Mouse (Mus musculus) monocyte, adult 2 months (primary cell): ENCODE measurements around the gene Arrdc2.

Experiments used
- DNase-seq, 2 experiments: peaks; one replicate each; pipeline ENCODE4 v3.0.0; 2022; ENCODE audit warnings: low spot score in 2 of 2, low read depth in 1 of 2

Gene Arrdc2

DNA sequence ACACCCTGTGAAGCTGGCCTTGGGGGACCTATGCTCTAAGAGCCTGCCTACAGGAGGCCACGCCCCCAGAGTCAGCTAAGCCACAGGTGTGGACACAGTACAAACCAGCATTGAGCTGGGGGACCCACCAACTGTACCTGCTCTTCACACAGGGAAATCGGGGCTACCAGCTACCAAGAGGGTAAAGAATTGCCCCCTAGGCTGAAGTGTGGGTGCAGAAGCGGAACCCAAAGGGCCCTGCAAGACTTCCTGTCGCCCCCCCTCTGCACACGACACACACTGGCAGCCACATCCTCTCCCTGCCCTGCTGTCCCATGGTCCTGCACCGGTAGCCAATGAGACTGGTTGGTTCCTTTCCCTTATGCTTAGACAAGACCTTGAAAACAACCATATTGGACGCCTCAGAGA is 48.2 kb downstream of the Arrdc2 start:
- DNase-seq = peak in 1 of 2 experiments; percentile 64

DNA sequence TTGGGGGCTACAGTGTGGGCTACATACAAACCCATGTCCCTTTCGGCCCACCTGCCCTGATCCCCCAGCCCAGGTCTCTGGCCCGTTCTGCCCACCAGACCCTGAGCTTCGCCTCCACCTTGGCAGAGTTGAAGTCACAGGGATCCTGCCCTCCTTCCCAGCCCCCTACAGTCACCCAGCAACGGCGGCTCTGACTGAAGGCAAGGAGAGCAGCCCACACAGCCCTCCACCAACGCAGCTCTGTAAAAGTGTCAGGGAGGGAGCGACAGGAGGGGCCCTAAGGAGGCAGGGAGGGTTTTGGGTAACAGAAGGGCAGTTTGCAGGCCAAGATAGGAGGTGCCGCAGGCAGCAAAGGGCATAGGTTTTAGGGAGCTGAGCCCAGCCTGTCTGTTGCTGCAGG is 48.7 kb downstream of the Arrdc2 start:
- no peak for DNase-seq

DNA sequence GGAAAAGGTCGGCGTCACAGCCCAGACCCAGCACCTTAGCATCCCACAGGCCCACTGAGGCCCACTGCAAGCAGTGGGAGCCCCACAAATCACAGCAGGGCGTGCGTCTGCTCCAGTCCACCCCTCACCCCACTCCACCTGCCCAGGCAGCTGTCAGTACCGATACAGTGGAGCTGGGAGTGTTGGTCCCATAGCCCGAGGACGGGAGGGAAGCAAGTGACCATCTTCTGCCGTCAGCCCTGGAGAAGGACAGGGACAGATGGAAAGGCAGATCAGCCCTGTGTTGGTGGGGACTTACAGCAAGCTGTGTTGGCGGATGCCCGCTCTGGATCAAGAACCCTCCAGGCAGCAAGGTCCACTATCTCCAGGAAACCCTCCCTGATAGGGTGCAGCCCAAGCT is 50.5 kb downstream of the Arrdc2 start:
- no peak for DNase-seq

DNA sequence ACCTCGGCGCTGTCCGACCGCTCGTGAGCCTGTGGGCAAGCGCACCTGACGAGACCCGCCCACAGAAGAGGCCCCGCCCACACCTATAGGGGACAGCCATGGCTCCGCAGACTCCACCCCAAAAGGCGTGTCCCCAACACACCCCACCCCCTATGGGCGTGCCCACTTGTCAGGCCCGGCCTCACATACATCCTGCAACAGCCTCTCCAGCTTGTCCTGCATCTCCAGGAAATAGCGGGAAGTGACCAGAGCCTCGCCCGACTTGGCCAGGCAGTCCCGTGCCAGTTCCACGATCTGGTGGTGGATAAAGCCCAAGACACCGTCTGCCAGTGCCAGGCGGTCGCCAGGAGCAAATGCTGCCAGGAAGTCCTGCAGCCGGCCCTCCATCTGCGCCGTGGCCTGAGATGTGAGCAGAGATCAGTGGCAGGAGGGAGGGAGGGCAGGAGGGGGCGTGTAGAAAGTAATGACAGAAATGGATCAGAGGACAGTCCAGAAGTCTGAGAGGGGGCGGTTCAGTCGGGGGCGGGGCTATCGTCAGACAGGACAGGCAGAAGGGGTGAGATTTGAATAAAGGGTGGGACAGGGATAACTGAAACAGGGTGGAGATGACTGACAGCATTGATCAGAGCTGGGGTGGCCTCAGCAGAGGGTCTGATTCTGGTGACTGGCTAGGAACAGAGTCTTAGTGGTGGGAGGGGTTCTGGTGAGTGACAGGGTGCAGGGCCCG is 51.4 kb downstream of the Arrdc2 start:
- DNase-seq = no peak

DNA sequence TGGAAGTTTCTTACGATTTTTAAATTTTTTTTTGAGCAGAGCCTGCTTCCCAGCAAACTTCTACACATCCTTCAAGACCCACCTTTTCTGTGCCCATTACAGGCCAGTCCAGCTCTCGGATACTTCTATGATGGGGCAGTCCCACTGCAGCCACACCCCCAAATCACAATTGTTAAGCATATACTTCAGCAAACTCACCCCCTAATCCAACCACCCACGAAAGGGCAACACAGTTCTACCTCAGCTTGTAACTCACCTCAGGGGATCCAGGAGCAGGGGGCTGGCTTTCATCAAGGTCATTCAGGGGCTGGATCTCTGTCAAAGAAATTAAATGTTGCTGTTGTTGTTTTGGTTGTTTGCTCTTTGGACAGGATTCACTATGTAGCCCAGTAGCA is 52.5 kb downstream of the Arrdc2 start:
- DNase-seq = no peak

DNA sequence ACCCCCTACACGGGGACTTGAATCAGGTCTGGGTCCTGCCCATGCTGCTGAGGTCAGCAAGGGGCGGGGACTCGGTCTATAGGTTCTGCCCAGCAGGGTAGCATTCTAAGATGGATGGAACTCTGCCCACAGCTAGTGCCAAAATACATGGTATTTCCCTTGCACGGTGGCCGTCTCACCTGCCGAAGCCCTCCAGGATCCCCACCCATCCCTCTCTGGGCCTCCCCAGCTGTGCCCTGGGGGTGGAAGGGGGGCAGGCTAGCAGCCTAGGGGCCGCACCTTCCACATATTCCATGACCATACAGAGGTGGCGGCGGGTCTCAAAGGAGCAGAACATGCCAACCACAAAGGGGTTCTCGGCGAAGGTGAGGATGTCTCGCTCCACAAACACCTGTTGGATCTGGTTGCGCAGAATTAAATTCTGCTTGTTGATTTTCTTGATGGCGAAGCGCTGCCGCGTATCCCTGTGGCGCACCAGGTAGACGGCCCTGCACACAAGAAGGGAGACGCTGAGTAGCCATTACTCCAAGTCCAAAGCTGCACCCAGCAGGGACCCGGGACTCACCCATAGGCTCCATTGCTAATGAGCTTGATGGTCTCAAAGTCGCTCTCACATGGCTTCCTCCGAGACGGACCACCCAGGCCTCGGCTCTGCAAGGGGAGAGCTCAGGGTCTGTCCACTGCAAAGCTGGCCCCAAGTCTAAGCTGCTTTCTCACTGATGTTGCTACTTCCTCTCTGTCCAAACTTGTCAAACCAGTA is 53.0 kb downstream of the Arrdc2 start:
- DNase-seq = no peak
